Comparison of ENCODE assay signal across 8 mouse cellular contexts in genomic region chr11:106919612-106920550, GRCm38 (mm10). TPM values are rescaled to one million over a fixed set of nuclear protein-coding genes. Genes with fewer than 3 reads are reported as not detected.
A peak's percentile ranks its signal among the peaks of the same experiment; 100 is the strongest.
DNase-seq lines count a peak whose midpoint lies in the region; ATAC-seq and TF ChIP-seq lines count a peak whose summit lies in the region.

No protein-coding gene starts in this region.

- peak overlapping the region; percentile 93 for H3K4me3 ChIP-seq in heart, embryonic 15.5 days
- H3K4me3 ChIP-seq in lung, adult 2 months (replicated peaks; ENCODE audit: extremely low read depth, low read depth, low read length), result peak overlapping the region; percentile 76
- H3K4me3 ChIP-seq in neural tube, embryonic 14.5 days (ENCODE audit: low read depth, low read length), result peak overlapping the region; percentile 79

- no peak for TF ChIP-seq CTCF in lung, adult 2 months (IDR thresholded peaks at IDR 0.05; ENCODE audit: insufficient read depth, low read length)

- H3K27me3 ChIP-seq in heart, embryonic 15.5 days, result no peaks in the 10 kb centered on the region
- no peaks in the 10 kb centered on the region; the same call in 1 of the 2 replicates for H3K27me3 ChIP-seq in neural tube, embryonic 14.5 days (ENCODE audit: control insufficient read depth, insufficient read depth, low read length)

- no peaks in the 10 kb centered on the region for H3K36me3 ChIP-seq in heart, embryonic 15.5 days
- H3K36me3 ChIP-seq in neural tube, embryonic 14.5 days (ENCODE audit: control insufficient read depth, insufficient read depth, low read length), result no peaks in the 10 kb centered on the region

- H3K9ac ChIP-seq in heart, embryonic 15.5 days, result peak overlapping the region; percentile 96
- peak overlapping the region; percentile 83 for H3K9ac ChIP-seq in neural tube, embryonic 14.5 days (replicated peaks; ENCODE audit: low read depth, low read length)

- WGBS in heart, embryonic 15.5 days, result under 1% methylated on average over 79 of the region's 87 CpGs
- 2% methylated on average over 79 of the region's 87 CpGs for WGBS in lung, adult 2 months
- 1% methylated on average over 62 of the region's 87 CpGs for WGBS in neural tube, embryonic 14.5 days

- no peaks in the 10 kb centered on the region for H3K9me3 ChIP-seq in heart, embryonic 15.5 days (replicated peaks)
- no peaks in the 10 kb centered on the region for H3K9me3 ChIP-seq in neural tube, embryonic 14.5 days (ENCODE audit: control insufficient read depth, low read length)

- DNase-seq in CD4-positive helper T cell, adult 2 months (ENCODE audit: low read depth, low spot score), result peak; percentile 45
- DNase-seq in adrenal gland, postnatal 4 days (ENCODE audit: low spot score in 2 of 2), result peak; percentile 15 to 23
- DNase-seq in kidney, postnatal 25 days, result peak; percentile 51 to 76
- peak; percentile 74 for DNase-seq in lung, adult 2 months
- peak; percentile 24 to 34 for DNase-seq in thymus, adult 18-20 months

- H3K27ac ChIP-seq in heart, embryonic 15.5 days, result peak overlapping the region; percentile 97
- peak overlapping the region; percentile 92 for H3K27ac ChIP-seq in neural tube, embryonic 14.5 days (ENCODE audit: low read depth, low read length)

- H3K4me1 ChIP-seq in heart, embryonic 15.5 days (replicated peaks), result peaks cover 15% of the 10 kb centered on the region
- peaks cover 11% of the 10 kb centered on the region for H3K4me1 ChIP-seq in lung, adult 2 months (ENCODE audit: control insufficient read depth, insufficient read depth, low read length)
- peaks cover 22% of the 10 kb centered on the region for H3K4me1 ChIP-seq in neural tube, embryonic 14.5 days (ENCODE audit: control insufficient read depth, insufficient read depth, low read length)

- ATAC-seq in erythroid progenitor cell, adult 5-6 weeks (replicated peaks; ENCODE audit: low FRiP score, poor library complexity, severe bottlenecking), result peak; percentile 56
- peak; percentile 82 for ATAC-seq in heart, embryonic 15.5 days (replicated peaks; ENCODE audit: insufficient number of reproducible peaks, insufficient read depth, low FRiP score, low read depth)
- peak; percentile 89 for ATAC-seq in neural tube, embryonic 14.5 days (ENCODE audit: low read depth)

- peak; percentile 44; the same call in 1 of the 2 replicates for TF ChIP-seq POLR2A in lung, adult 2 months (IDR thresholded peaks at IDR 0.05; ENCODE audit: borderline replicate concordance, extremely low read depth, low read depth, low read length)

- peak overlapping the region; percentile 69 for H3K4me2 ChIP-seq in heart, embryonic 15.5 days
- H3K4me2 ChIP-seq in neural tube, embryonic 14.5 days (ENCODE audit: low read depth, low read length), result peak overlapping the region; percentile 83

RNA-seq across cellular contexts. Expression of gene Smurf2, which starts 0.6 kb away (rescaled TPM):
- total RNA-seq in adrenal gland, postnatal 4 days (2021), result 10 to 100 TPM; 40.9 to 44.5 TPM
- total RNA-seq in erythroid progenitor cell, adult 5-6 weeks (2015; ENCODE audit: low replicate concordance), result 7.9 and 9.2 TPM in 2 replicates
- total RNA-seq in erythroid progenitor cell, adult 5-6 weeks (2017; ENCODE audit: low replicate concordance), result 8.5 and 14.2 TPM in 2 replicates
- 8.9 and 10.7 TPM in 2 replicates for polyA plus RNA-seq in heart, embryonic 15.5 days (2015; fragmentation: Nextera tagmentation; extraction: Ambion mirVana)
- polyA plus RNA-seq in lung, adult 2 months (2012; rRNA removed), result 19.1 and 24.7 TPM in 2 replicates
- 18.6 and 19.5 TPM in 2 replicates for polyA plus RNA-seq in neural tube, embryonic 14.5 days (2014; fragmentation: Nextera tagmentation; extraction: Ambion mirVana)

Comparison
In these comparisons a context has a peak if more than half of its experiments do, and no peak if none do; other contexts are left out.
1. Peak in every context shown above with its lines: DNase-seq, ATAC-seq, H3K4me3 ChIP-seq and H3K27ac ChIP-seq.
2. DNase-seq: peak in every context shown above with its lines; median percentile 74 in lung, adult 2 months; 64 in kidney, postnatal 25 days; 45 in CD4-positive helper T cell, adult 2 months; 29 in thymus, adult 18-20 months; 19 in adrenal gland, postnatal 4 days.